Mouse (Mus musculus) cerebellum, adult 11 months (tissue): ENCODE data around the gene Ppara.

Experiments
- DNase-seq: peaks from one replicate; pipeline ENCODE4 v3.0.0; 2022

Gene Ppara

DNA sequence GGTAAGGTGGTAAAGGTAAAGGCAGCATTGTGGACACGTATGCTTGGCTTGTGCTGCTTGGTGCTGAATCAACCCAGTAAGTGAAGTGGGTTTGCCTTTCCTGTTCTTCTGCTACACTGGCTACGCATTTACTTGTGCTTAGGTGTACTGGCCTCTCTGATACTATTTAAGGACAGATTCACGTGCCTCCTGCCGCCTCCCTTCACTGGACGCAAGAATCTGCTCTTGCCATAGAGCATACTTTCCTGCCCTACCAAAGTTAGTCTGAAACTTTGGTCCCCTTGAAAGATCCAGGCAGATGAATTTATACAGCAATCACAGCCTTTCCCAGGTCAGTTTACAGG lies 75.7 kb downstream of the Ppara start:
- no peak for DNase-seq

DNA sequence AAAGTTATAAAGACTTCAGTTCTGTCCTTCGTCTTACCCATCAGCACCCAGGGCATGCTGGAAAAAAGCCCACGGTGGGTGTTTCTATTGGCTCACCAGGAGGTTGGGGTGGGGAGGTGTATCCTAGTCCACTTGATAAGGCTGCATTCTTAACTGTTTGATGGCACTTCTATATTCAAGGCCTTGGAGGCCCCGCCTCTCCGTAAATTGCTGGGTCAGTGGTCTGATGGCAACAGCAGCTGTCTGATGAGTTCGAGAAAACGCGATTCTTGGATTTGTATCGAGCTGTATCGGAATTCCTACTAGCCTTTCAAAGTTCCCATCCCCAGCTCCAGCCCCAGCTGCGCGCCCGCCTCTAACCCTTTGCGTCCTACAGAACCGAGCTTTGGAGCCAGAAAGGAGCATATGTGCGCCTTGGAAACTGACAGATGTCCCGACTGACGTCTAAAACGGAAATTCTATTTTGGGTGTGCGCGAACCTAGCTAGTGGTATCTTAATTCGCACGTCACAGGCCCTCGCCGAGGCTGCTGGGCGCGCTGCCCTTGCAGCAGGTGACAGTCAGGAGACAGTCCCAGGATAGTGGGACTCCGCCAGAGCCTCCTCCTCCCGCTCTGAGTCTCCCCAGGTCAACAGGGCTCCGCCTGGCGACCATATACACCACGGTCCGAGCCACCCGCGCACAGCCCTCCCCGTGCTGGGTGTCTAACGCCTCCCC lies 76.2 kb downstream of the Ppara start:
- DNase-seq: peak; percentile 86

DNA sequence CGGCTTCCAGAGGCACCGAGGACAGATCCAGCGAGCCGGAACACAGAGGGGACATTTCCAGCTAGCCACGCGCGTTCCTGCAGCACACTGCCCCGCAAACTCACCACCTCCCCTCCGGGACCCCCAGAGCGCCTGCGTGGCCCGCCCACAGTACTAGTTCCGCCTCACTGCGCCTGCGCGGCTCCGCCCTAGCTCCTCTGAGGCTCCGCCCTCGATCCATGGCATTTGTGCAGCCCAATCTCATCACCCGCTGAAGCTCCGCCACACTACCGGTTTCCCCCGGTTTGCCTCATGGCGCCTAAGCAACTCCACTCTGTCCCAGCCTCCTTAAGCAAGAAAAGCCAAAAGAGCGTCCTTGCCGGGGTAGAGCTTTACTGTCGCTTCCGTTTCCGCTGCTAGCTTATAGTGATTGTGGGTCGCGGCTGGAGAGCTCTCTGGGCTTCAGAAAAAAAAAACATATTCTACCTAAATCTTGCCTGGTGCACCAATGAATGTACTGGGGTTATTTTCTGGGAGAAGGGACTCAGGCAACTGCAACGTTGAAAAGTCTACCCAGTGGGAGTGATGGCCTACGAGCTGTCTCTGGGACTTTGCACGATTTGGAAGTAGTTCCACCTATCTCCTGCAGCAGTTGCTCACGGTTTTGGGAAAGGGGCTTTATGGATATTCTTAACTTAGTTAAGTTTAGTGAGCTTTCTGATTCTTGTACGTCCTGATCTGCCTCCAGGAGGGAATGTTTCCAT lies 76.9 kb downstream of the Ppara start, which contains the start of gene Cdpf1:
Cdpf1 (minus strand) TSS at position 163 of the 743 bp plus-strand sequence.
- DNase-seq: peak; percentile 99

DNA sequence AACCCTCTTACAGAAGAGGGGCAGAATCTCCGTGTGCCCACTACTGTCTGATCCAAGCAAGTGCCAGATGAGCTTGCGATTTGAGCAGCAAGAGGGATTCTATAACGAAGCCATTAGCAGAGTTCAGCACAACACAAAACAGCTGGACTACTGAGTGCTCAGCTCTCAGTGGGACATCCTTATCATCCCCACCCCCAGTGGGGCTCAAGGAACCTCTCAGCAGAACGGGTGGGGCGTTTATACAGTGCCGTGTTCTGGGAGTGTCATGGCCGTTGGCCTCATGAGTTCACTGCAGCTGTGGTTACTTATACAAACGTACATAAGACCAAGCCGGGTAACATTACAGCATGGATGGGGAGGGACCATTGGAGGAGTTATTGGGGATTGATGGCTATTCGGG lies 78.6 kb downstream of the Ppara start:
- DNase-seq: no peak

DNA sequence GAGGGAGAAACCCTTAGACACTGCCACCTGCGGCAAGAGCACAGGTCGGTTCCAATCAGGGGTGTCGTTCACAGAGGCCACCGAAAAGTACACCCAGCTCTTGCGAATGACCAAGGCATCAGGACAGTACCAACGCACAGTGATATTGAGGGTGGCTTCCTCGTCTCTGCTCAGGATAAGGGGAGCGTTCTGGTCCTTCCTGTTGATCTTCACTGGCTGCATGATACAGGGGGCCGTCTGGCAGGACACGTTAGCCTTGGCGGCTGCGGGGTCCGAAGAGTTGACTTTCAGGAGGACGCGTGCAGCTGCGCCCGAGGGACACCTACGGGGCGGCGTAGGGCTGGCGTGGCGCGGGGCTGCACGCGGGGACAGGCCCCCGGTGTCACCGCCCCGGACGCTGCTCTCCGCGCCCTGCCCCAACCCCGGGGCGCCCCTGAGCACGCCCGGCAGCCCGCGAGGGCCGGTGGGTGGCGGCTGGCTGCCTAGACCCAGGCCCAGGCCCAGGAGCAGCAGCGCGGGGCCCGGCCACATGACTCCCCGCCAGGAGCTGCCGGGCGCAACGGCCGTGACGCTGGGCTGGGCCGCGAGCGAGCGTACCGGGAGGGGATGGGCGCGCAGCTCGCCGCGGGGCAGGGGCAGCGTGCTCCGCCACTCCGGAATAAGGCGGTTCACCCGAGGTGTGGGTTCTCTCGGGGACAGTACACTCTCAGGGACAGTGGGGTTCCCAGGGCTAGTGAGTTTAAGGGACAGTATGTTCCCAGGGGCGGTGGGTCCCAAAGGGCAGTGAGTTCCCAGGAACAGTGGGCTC lies 86.6 kb downstream of the Ppara start, which contains the start of gene Pkdrej:
Pkdrej (minus strand) TSS at position 532 of the 808 bp plus-strand sequence.
- peak; percentile 53 for DNase-seq

DNA sequence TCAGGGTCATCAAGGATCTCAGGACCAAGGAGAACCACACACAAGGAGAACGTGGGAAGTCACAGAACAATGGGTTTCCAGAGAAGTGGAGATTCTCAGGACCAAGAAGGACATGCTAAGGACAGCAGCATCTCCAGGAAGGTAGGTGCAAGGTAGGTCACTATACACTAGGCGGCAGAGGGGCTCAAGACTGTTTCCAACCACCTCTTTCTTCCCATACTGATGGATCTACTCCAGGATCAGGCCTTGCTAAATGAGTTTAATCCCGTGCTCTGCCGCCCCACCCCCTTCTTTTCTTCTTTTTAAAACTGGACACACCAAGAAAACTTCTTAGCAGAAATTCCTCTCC lies 87.2 kb downstream of the Ppara start:
- DNase-seq: no peak

DNA sequence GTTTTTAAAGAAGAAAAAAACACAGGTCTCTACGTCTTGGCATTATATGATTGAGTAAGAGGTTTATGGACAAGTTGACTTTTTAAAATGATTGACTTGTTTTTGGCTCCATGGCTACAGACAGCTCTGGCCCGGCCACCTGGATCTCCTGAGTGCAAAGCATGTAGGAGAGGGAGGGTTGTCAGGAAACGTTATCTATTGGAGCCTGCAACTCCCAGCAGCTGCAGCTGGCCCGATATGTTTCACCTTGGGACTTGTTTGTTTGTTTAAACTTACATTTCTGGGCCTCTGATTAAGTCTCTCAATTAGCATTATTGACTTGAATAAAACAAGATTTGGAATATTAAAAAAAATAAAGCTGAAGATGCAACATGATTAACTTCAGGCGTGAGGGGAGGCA lies 91.9 kb downstream of the Ppara start:
- DNase-seq: no peak

DNA sequence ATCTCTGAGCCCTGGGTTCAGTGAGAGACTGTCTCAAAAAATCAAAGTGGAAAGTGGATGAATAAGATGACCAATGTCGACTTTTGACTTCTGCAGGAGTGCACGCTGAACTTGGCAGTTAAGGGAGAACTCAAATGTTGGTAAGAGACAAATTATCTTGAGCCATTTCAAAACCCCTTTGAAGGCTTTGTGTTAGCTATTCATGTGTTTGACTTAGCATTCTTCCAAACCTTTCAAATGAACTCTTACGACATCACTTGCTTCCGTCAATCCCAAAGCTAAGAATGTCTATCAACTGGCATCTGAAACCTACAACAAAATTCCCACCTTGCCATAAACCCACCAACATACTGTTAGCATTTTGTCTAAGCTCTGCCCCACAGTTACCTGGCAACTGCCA lies 93.3 kb downstream of the Ppara start:
- DNase-seq: no peak

DNA sequence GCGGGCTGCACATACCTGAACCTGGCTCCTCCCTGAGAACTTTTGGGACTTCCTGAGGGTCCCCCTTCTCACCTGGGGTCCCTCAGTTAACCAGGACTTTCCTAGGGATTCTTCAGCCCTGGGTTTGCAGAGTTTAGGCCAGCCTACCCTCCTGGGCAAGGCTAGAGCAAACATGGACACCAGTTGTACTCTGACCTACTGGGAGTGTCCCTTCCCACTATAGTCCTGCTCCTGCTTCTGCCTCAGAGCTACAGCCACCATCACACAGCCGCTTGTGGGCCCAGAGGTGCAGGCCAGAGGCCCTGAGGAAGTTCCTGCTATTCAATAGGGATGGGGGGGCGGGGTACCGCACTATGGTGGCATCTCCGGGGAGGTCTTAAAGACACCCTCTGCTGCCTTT lies 94.7 kb downstream of the Ppara start:
- no peak for DNase-seq

DNA sequence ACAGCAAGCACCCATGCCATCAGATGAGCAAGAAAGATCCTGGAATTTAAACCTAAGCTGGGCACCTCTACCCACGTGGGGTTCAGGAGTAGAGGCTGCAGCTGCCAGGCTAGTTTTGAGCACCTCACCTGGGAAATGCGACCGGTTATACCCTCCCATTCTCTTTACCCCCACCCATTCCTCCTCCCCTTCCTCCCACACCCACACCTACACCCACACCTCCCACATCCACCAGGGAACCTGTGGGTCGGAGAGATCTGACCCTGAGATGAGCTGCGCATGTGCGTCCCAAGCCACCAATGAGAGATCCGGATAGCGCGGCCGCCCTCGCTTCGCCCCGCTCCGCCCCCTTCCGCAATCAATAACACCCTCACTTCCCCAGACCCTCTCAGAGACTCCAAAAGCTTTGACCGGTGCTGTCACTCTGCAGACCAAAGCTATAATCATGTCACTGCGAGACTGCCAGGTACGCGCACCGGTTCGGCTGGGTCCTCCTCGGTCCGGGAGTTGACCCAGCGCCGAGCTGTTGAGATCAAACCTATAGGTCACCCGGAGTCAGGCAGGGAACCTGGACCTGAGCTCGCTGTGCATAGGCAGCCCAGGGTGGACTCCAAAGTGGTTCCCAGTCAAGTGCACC lies 97.3 kb downstream of the Ppara start, which contains the start of gene Ttc38:
Ttc38 (plus strand) TSS at position 353 of the 637 bp plus-strand sequence.
- peak; percentile 84 for DNase-seq

DNA sequence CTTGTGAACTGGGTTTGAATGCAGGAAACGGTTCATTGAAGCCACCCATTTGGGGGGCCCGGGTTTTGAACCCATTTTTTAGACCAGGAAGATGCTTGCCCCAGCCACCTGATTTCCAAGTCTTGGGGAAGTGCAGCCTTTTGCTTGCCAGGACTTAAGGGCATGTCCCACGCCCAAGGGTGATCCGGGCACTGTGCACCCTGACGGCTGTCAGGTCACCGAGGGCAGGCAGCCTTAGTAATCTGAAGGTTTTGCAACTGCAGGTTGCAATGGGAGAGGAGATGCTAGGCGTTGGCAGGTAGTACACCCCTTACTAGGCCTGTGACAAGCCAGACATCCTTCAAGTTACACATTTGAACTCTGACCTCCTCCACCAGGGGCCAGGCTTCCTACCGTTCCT lies 97.8 kb downstream of the Ppara start:
- no peak for DNase-seq

DNA sequence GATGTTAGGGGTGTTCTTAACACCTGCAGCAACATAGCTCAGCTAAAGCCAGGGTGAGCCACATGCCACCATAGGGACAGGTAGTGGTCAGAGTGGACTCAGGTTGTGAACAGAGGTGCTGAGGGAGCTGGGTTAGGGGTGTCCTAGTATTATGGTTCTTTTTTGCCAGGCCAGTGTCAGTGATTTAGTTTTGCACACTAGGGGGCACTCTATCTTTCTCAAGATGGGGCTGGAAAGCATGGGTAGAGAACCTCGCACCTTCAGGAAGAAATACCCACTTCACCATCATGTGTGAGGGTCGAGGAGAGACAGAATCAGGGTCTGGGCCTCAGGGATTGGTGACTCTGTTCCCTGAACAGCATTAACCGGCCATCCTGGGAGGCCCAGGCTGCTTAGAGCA lies 100.6 kb downstream of the Ppara start:
- no peak for DNase-seq

DNA sequence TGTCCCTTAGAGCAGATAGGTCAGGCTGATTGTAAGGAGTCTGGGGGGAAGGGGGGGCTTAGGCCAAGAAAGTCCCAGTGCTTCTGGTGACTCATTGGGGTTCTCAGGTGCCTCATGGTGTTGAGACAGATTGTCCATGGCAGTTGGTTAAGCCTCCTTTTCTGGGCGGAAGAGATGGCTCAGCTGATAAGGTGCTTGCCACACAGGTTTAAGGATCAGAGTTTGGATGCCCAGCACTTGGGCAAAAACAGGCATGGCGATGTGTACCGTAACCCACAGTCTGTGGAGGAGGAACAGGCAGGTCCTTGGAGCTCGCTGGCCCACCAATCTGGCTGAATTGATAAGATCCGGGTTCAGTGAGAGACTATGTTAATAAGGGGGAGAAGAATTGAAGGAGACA lies 102.1 kb downstream of the Ppara start:
- DNase-seq: no peak

DNA sequence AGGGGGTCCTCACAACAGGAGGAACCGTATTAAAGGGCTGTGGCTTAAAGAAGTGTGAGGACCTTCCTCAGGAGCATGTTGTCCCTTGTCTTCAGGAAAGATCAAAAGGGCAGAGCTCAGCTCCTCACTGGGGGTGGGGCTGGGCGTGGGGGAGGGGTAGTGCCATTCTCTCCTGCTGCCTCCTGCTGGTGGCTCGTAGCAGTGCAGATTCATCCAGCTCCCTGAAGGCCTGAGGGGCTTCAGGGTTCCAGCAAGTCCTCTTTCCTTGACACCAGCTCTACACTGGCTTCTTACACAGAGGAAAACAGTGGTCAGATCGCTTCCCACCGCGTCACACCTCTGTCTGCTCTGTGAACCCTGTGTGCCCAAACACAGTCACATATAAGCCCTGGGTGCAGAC lies 106.2 kb downstream of the Ppara start:
- DNase-seq: no peak

DNA sequence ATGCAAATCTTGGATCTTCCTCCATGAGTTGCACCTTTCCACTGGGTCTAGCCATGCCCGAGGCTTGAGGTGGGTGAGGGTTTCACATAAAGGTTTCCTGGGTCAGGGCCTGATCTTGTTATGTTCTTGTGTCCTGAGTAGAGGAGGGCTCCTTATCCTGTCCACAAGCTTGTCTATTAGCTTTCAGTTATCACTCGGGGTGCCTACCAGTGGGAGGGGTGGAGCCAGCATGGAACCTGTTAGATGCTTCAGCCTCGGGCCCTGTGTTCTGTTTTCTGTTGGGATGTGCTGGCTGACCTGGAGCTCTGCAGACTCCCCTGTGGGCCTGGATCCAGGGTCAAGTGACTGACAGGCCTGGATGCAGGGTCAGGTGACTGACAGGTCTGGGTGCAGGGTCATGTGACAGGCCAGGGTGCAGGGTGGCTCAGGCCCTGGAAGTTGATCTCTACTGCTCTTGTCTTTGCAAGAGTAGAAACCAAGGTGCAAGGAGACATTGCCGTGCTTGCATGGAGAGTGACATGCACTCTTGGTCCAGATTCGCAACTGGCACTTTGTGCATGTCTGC lies 107.1 kb downstream of the Ppara start:
- DNase-seq: no peak

DNA sequence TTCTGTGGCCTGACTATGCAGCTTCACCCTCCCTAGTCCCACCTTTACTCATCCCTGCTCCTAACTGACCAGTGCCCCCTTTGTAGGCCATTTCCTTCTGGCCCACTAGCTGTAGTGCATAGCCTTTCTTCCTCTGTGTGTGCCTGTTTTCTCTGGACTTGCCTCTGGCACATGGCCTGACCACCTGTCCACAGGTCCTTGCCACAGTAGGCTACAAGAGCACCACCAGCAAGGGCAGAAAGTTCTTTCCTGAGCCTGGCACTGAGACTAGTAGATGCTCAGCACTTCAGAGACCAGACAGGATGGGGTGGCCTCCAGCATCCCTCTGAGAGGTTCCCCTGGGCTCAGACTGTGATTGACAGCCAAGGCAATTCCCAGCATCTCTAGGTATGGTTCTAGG lies 110.3 kb downstream of the Ppara start:
- peak; percentile 40 for DNase-seq

DNA sequence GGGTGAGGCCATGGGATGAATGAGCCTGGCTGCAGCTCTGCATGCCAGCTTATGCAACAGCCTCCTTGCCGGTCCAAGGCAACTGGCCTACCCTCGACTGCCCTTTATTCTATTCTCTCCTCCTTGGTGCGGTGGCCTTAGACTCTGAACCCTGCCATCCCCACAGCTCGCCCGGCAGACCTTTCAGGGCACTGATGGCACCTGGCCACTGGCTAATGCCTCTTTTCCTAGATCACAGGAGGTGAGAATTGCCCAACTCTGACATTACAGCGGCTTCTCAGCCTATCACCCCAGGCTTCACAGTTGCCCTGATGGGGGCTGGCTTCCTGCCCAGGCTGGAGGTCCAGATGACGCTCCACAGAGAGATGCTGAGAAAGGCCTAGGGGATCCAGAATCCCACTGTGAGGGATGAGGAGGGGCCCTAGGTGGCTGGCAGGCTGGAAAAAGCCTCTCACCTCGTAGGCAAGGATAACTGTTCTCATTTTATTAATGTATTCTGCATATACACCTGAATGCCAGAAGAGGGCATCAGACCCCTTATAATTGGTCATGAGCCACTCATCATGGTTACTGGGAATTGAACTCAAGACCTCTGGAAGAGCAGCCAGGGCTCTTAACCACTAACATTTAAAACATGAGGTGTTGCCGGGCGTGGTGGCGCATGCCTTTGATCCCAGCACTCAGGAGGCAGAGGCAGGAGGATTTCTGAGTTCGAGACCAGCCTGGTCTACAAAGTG lies 117.0 kb downstream of the Ppara start:
- no peak for DNase-seq
